Mouse (Mus musculus) stomach, embryonic 16.5 days (tissue): ENCODE data around the gene Smoc2. TPM values are rescaled to one million over a fixed set of nuclear protein-coding genes. Genes with fewer than 3 reads are reported as not detected.
A peak's percentile ranks its signal among the peaks of the same experiment; 100 is the strongest.

ENCODE experiments used
- ATAC-seq: fragments of 200-750 bp; cut with Nextera tagmentation; 2 replicates; pipeline ENCODE4 v1.8.0; 2017; ENCODE audit warnings: moderate number of reproducible peaks, moderate TSS enrichment; ENCODE audit not compliant: insufficient read depth, low FRiP score
- H3K27ac ChIP-seq: fragments of 300-500 bp; sonication (generic); 2 replicates; pipeline ENCODE4 v1.5.1; 2014; ENCODE audit warnings: low read length
- H3K27me3 ChIP-seq: fragments of 300-500 bp; sonication (generic); 2 replicates; pipeline ENCODE4 v1.6.1; 2014; ENCODE audit warnings: low read length, control low read depth, mixed read lengths; ENCODE audit not compliant: control insufficient read depth, insufficient read depth
- H3K36me3 ChIP-seq: fragments of 300-500 bp; sonication (generic); 2 replicates; pipeline ENCODE4 v1.6.1; 2014; ENCODE audit warnings: low read length; ENCODE audit not compliant: control insufficient read depth, insufficient read depth
- H3K4me1 ChIP-seq: fragments of 300-500 bp; sonication (generic); 2 replicates; pipeline ENCODE4 v1.6.1; 2014; ENCODE audit warnings: low read length, control low read depth, mixed read lengths; ENCODE audit not compliant: control insufficient read depth, insufficient read depth
- H3K4me2 ChIP-seq: fragments of 300-500 bp; sonication (generic); 2 replicates; pipeline ENCODE4 v1.6.1; 2014; ENCODE audit warnings: low read depth, low read length, mixed read lengths
- H3K4me3 ChIP-seq: fragments of 300-500 bp; sonication (generic); replicated peaks from 2 replicates; pipeline ENCODE4 v1.5.1; 2014; ENCODE audit warnings: mild to moderate bottlenecking, low read length
- H3K9ac ChIP-seq: fragments of 300-500 bp; sonication (generic); 2 replicates; pipeline ENCODE4 v1.6.1; 2014; ENCODE audit warnings: low read length
- H3K9me3 ChIP-seq: fragments of 300-500 bp; sonication (generic); replicated peaks from 2 replicates; pipeline ENCODE4 v1.6.1; 2016; ENCODE audit warnings: low read length, control low read depth; ENCODE audit not compliant: control insufficient read depth
- WGBS: fragments of 180-500 bp; shearing (Covaris S2); extraction: QIAGEN DNeasy Blood & Tissue Kit; methylation state at CpG from one replicate; pipeline ENCODE4 v1.1.7; 2014; 5-methylcytosine and 5-hydroxymethylcytosine counted together
- polyA plus RNA-seq: library from polyadenylated mRNA; unstranded; fragments of >200 nt; fragmentation: Nextera tagmentation; extraction: Ambion mirVana; gene quantifications from 2 replicates; pipeline ENCODE4 v1.2.1, GENCODE M21; 2015

Gene Smoc2
- polyA plus RNA-seq, 1 experiment from 2014 or later: 137 TPM

DNA sequence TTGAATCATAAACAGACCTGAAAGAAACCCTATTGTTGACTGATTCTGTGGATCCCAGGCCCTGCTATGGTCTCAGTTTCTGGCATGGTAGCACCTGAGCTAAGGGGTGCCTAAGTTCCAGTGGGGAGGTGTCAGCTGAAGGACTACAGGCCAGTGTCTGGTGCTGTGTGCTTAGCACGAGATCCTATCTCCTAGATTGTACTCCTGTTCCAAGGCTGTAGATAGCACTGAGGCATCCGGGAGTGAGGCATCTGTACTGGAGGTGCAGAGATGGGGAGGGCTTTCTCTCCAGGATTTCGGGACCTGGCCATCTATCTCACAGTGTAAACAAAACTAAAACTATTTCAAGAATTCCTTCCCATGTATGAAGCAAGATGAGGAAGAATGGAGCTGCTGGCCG is 38.1 kb downstream of the Smoc2 start:
- 24% methylated on average over 4 of the region's 4 CpGs for WGBS
- Histone ChIP-seq H3K27me3 (no peaks in the 10 kb centered on the region), H3K9me3 (no peaks in the 10 kb centered on the region), H3K27ac (no peak overlapping the region), H3K36me3 (no peaks in the 10 kb centered on the region), H3K4me1 (no peaks in the 10 kb centered on the region), H3K4me2 (no peak overlapping the region), H3K9ac (no peak overlapping the region), H3K4me3 (no peak overlapping the region)
- ATAC-seq: peak; percentile 64; the same call in 1 of the 2 replicates

DNA sequence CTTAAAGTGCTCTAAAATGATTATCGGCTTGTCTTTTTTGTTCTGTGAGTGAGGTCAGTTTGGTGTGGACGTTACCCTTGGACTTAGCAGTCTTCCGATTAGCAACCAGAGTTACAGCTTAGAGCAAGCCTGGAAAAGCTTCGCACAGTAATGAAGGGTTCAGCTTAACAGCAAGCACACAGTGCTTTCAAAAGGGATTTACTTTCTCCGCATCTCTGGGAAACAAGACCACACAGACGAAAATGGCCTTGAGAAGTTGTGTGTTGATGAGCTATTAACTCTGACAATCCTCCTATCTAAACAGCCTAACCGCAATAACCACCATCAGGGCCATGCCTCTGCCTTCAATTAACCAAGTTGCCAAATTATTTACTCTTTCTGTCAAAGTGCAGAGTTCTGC is 46.9 kb downstream of the Smoc2 start:
- H3K27ac ChIP-seq: no peak overlapping the region
- H3K36me3 ChIP-seq: no peaks in the 10 kb centered on the region
- H3K9ac ChIP-seq: no peak overlapping the region
- no peaks in the 10 kb centered on the region for H3K4me1 ChIP-seq
- H3K4me3 ChIP-seq: no peak overlapping the region
- no peak overlapping the region for H3K4me2 ChIP-seq
- ATAC-seq: no peak
- H3K27me3 ChIP-seq: no peaks in the 10 kb centered on the region
- no peaks in the 10 kb centered on the region for H3K9me3 ChIP-seq
- 49% methylated on average over 7 of the region's 7 CpGs for WGBS

DNA sequence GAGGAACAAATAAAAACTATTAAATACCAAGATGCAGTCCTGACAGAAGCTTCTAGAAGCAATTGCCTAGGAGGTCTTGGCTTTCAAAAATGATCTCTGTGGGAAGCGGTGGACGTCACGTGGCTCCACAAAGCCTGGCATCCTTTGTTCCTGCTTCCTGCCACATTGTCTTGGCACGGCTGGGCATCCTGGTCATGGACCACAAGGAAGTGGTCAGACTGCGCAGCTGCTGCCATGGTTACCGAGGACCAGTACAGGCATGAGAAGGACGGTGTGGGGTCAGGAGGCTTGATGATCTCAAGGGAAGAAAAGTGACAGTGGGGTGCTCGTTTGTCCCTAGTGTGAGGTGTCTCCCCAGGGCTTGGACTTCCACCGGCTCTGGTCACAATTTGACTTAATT is 48.7 kb downstream of the Smoc2 start:
- H3K27ac ChIP-seq: no peak overlapping the region
- no peak overlapping the region for H3K4me3 ChIP-seq
- H3K9ac ChIP-seq: no peak overlapping the region
- H3K9me3 ChIP-seq: no peaks in the 10 kb centered on the region
- no peaks in the 10 kb centered on the region for H3K4me1 ChIP-seq
- H3K27me3 ChIP-seq: no peaks in the 10 kb centered on the region
- ATAC-seq: no peak
- H3K4me2 ChIP-seq: no peak overlapping the region
- WGBS: 80% methylated on average over 9 of the region's 9 CpGs
- no peaks in the 10 kb centered on the region for H3K36me3 ChIP-seq

DNA sequence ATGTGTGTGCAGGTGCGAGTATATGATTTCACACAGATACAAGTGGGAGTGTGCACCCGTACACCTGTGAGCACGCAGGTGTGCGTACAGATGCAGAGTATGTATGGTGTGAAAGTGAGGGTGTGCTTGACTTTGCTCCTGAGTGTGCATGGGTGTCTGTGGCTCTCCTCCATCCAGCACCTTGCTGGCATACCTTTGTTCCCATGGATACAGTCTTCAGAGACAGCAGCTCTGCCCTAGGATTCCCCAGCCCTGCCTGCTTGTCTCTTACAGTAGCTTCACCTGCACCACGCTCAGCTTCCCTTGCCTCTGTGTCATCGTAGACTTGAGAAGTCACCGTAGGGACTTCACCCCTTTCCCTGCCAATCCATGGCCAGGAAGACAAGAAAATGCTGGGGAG is 51.2 kb downstream of the Smoc2 start:
- no peaks in the 10 kb centered on the region for H3K4me1 ChIP-seq
- 88% methylated on average over 7 of the region's 7 CpGs for WGBS
- no peaks in the 10 kb centered on the region for H3K9me3 ChIP-seq
- no peak overlapping the region for H3K4me2 ChIP-seq
- no peak overlapping the region for H3K4me3 ChIP-seq
- no peaks in the 10 kb centered on the region for H3K36me3 ChIP-seq
- no peaks in the 10 kb centered on the region for H3K27me3 ChIP-seq
- no peak overlapping the region for H3K9ac ChIP-seq
- no peak overlapping the region for H3K27ac ChIP-seq
- ATAC-seq: no peak

DNA sequence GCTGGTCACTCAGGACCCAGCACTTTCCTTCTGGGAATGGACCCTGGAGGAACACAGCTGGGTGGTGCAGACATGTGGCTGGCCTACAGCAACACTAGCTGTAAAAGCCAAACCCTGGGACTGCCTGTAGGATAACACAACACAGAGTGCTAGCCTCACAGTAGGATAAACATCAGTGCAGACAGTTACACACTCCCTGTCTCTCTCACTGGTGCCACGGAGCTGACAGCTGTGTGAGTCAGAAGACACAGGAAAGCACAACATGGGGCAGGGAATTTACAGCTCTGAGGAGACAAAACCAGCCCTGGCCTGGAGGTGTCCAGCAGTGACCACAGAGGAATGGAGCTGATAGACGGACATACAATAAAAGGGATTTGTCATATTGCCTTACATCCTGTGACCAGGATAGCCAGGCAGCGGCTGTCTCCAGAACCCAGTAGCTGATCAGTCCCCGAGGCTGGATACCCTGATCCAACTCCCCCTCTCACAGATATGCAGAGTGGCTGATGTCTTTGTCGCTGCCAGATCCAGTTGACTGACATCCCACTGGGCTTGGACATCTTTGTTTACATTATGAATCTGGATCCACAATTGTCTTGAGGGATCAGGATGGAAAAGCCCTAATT is 60.7 kb downstream of the Smoc2 start:
- Histone ChIP-seq H3K4me2 (no peak overlapping the region), H3K36me3 (no peaks in the 10 kb centered on the region), H3K4me1 (no peaks in the 10 kb centered on the region), H3K4me3 (no peak overlapping the region), H3K27ac (no peak overlapping the region), H3K9me3 (no peaks in the 10 kb centered on the region), H3K9ac (no peak overlapping the region), H3K27me3 (no peaks in the 10 kb centered on the region)
- WGBS: 64% methylated on average over 5 of the region's 5 CpGs
- ATAC-seq: no peak

DNA sequence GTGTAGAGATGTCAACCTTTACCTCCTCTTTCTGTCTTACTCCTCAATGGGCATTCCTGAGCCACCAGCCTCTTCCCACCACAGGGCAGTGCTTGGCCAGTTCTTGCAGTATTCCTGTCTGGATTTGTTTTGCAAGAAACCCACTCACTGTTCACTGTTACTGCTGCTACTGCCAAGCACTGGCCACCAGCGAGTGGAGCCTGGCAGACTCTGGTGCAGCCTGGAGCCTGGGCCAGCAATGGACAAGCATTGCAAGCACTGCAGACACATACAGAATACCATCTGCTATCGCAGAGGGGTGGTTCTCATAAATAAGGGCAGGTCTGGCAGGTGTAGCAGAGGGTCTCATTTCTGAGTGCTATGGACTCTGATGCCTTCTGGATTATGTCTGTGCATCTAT is 61.4 kb downstream of the Smoc2 start:
- no peak for ATAC-seq
- Histone ChIP-seq H3K4me3 (no peak overlapping the region), H3K4me1 (no peaks in the 10 kb centered on the region), H3K4me2 (no peak overlapping the region), H3K9ac (no peak overlapping the region), H3K9me3 (no peaks in the 10 kb centered on the region), H3K27me3 (no peaks in the 10 kb centered on the region), H3K36me3 (no peaks in the 10 kb centered on the region), H3K27ac (no peak overlapping the region)
- 84% methylated on average over 2 of the region's 2 CpGs for whole genome bisulfite sequencing

DNA sequence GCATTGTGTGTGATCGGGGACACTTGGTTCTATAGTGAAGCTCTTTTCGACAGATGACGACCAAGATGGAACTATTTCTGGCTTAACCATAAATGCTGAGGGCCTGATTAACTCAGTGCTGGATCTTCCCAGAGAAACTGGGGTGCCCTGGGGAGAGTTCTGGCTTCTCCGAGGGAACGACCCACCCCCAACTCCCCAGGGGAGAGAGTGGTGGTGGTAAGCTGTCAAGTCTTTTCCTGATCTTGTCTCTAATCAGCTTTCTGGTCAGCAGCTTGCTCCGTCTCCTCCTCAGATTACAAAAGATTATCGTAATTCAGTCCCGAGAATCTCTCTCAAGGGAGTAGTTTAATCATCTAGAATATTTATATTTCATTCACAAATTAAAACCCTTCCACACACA is 63.2 kb downstream of the Smoc2 start:
- H3K9me3 ChIP-seq: no peaks in the 10 kb centered on the region
- H3K27ac ChIP-seq: no peak overlapping the region
- H3K36me3 ChIP-seq: no peaks in the 10 kb centered on the region
- H3K9ac ChIP-seq: no peak overlapping the region
- H3K4me2 ChIP-seq: no peak overlapping the region
- WGBS: 58% methylated on average over 8 of the region's 8 CpGs
- H3K27me3 ChIP-seq: no peaks in the 10 kb centered on the region
- ATAC-seq: no peak
- no peak overlapping the region for H3K4me3 ChIP-seq
- no peaks in the 10 kb centered on the region for H3K4me1 ChIP-seq

DNA sequence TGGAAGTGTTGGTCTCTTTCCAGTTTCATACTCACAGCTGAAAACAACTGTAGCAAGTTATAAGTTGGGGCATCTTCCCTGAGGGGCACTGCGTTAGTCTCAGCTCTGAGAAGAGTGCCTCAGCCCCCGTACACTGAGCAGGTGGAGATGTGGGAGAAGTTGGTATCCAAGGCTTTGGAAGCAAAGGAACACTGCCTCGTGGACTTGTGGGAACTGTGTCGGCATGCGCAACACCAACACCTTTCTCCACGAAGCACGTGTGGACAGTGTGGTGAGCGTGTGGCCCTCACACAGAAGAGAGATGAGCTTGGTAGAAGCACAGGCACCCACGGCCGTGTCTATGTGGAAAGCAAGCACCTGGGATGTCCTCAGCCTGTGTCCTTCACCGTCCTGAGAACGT is 64.1 kb downstream of the Smoc2 start:
- H3K27ac ChIP-seq: no peak overlapping the region
- H3K4me1 ChIP-seq: no peaks in the 10 kb centered on the region
- H3K9ac ChIP-seq: no peak overlapping the region
- ATAC-seq: no peak
- no peaks in the 10 kb centered on the region for H3K36me3 ChIP-seq
- H3K27me3 ChIP-seq: no peaks in the 10 kb centered on the region
- WGBS: 87% methylated on average over 12 of the region's 12 CpGs
- H3K4me2 ChIP-seq: no peak overlapping the region
- H3K4me3 ChIP-seq: no peak overlapping the region
- no peaks in the 10 kb centered on the region for H3K9me3 ChIP-seq

DNA sequence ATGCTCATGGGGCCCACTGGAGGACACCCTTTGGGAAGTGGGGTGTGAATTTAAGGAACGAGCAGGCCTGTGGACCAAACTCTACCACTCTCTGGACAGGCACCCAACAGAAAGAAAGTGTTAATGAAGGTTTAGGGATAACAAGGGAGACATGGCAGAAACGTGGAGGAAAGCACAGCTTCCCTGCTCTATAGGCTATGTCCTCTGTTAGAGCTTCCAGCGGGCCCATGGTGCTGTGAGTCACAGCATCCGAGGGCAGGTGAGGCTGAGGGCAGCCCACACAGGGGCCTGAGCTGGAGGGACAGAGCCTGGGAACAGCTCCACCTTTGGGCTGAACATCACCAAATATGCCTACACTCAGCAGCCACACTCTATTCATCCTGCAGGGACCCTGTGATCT is 66.2 kb downstream of the Smoc2 start:
- H3K27ac ChIP-seq: no peak overlapping the region
- no peaks in the 10 kb centered on the region for H3K27me3 ChIP-seq
- H3K9ac ChIP-seq: no peak overlapping the region
- no peaks in the 10 kb centered on the region for H3K9me3 ChIP-seq
- H3K4me1 ChIP-seq: no peaks in the 10 kb centered on the region
- H3K4me2 ChIP-seq: no peak overlapping the region
- H3K4me3 ChIP-seq: no peak overlapping the region
- H3K36me3 ChIP-seq: no peaks in the 10 kb centered on the region
- WGBS: 77% methylated on average over 4 of the region's 4 CpGs
- no peak for ATAC-seq

DNA sequence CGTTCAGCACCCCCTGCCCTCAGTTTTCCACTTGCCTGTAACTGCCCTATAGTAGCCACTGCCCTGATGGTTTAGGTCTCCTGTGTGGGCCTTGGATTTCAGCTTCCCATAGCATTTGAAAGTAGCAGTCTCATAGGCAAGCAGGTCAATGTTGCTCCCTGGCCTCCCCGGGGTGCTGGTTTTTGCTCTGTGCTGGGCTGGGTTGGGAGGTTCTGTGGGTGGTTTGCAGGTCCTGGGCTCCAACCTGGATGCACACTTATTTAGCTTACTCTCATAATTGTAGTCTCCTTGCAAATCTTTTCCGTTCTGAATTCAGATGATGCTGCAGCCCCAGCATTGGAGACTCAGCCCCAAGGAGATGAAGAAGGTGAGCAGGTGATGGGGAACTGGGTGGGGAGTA is 67.6 kb downstream of the Smoc2 start:
- Histone ChIP-seq H3K9ac (no peak overlapping the region), H3K27ac (no peak overlapping the region), H3K4me2 (no peak overlapping the region), H3K27me3 (no peaks in the 10 kb centered on the region), H3K36me3 (no peaks in the 10 kb centered on the region), H3K4me3 (no peak overlapping the region), H3K4me1 (no peaks in the 10 kb centered on the region), H3K9me3 (no peaks in the 10 kb centered on the region)
- no peak for ATAC-seq
- WGBS: 81% methylated on average over 3 of the region's 3 CpGs
